Mouse (Mus musculus): Measurements from ENCODE around the gene Mapt. TPM values are rescaled to one million over a fixed set of nuclear protein-coding genes. Genes with fewer than 3 reads are reported as not detected.

Gene Mapt
- total and polyA plus RNA-seq, 3 experiments, result 0.21 to 1.7 (median 0.64) TPM

GRCm38 (mm10) chr11:104278222-104278621, 47.0 kb downstream of the Mapt start:
- TF ChIP-seq SIN3A (IDR thresholded peaks at IDR 0.05; ENCODE audit: low read length) (no peak), ZC3H11A (IDR thresholded peaks at IDR 0.05; ENCODE audit: low read depth, low read length) (no peak), GABPA (IDR thresholded peaks at IDR 0.05; ENCODE audit: insufficient replicate concordance, low read depth, low read length) (no peak), NRF1 (IDR thresholded peaks at IDR 0.05; ENCODE audit: low read depth, low read length) (peak; percentile 19; the same call in 1 of the 2 replicates), SMC3 (IDR thresholded peaks at IDR 0.05; ENCODE audit: low read depth, low read length) (peak; percentile 59), TBP (conservative IDR thresholded peaks at IDR 0.05; ENCODE audit: low read depth, low read length) (no peak), ELF1 (IDR thresholded peaks at IDR 0.05; ENCODE audit: low read depth, low read length) (peak; percentile 56), JUND (conservative IDR thresholded peaks at IDR 0.05; ENCODE audit: low read depth, low read length) (no peak; the same call in 1 of the 2 replicates), UBTF (IDR thresholded peaks at IDR 0.05; ENCODE audit: low read depth, low read length) (peak; percentile 37; the same call in 1 of the 2 replicates), POLR2A (IDR thresholded peaks at IDR 0.05; ENCODE audit: low read depth, low read length) (0 out of 2 replicates have a peak, but pooled peaks have one; percentile 32), TCF12 (IDR thresholded peaks at IDR 0.05; ENCODE audit: low read depth, low read length) (peak; percentile 58; the same call in 1 of the 2 replicates), CHD2 (IDR thresholded peaks at IDR 0.05; ENCODE audit: low read length) (no peak), MXI1 (IDR thresholded peaks at IDR 0.05; ENCODE audit: low read depth, low read length) (no peak), ZKSCAN1 (IDR thresholded peaks at IDR 0.05; ENCODE audit: borderline replicate concordance, low read depth, low read length) (no peak), USF1 (IDR thresholded peaks at IDR 0.05; ENCODE audit: low read depth, low read length) (no peak), ZMIZ1 (IDR thresholded peaks at IDR 0.05; ENCODE audit: low read depth, low read length) (no peak), MAX (IDR thresholded peaks at IDR 0.05; ENCODE audit: low read length) (no peak), HCFC1 (IDR thresholded peaks at IDR 0.05; ENCODE audit: low read depth, low read length) (peak; percentile 40; the same call in 1 of the 2 replicates), CTCF (conservative IDR thresholded peaks at IDR 0.05 in 1 of 2, IDR thresholded peaks at IDR 0.05 in 1 of 2; ENCODE audit: low read depth in 2 of 2, low read length in 2 of 2) (peak; percentile 41 to 91; a peak in 2 of 4 replicates), KAT2A (IDR thresholded peaks at IDR 0.05; ENCODE audit: insufficient replicate concordance, low read length) (no peak), POLR2AphosphoS2 (IDR thresholded peaks at IDR 0.05; ENCODE audit: low read depth, low read length) (no peak), CHD1 (IDR thresholded peaks at IDR 0.05; ENCODE audit: low read depth, low read length) (no peak), ETS1 (conservative IDR thresholded peaks at IDR 0.05; ENCODE audit: low read depth, low read length) (no peak), RAD21 (IDR thresholded peaks at IDR 0.05; ENCODE audit: low read depth, low read length) (peak; percentile 66), MEF2A (IDR thresholded peaks at IDR 0.05; ENCODE audit: borderline replicate concordance, low read depth, low read length) (0 out of 2 replicates have a peak, but pooled peaks have one; percentile 34), BHLHE40 (IDR thresholded peaks at IDR 0.05; ENCODE audit: low read depth, low read length) (no peak), MAZ (IDR thresholded peaks at IDR 0.05; ENCODE audit: low read depth, low read length) (peak; percentile 76), IRF4 (IDR thresholded peaks at IDR 0.05; ENCODE audit: low read depth, low read length) (peak; percentile 34; the same call in 1 of the 2 replicates), E2F4 (IDR thresholded peaks at IDR 0.05; ENCODE audit: insufficient replicate concordance, low read depth, low read length) (no peak), MAFK (IDR thresholded peaks at IDR 0.05; ENCODE audit: insufficient replicate concordance, low read length) (peak; percentile 89), ZNF384 (IDR thresholded peaks at IDR 0.05; ENCODE audit: low read depth, low read length) (no peak)
- Histone ChIP-seq H3K4me2 (ENCODE audit: insufficient read depth, low read depth, poor library complexity, severe bottlenecking) (no peak overlapping the region; the same call in 1 of the 2 replicates), H3K9me3 (replicated peaks; ENCODE audit: low read length) (no peaks in the 10 kb centered on the region), H3K79me2 (replicated peaks; ENCODE audit: control insufficient read depth, extremely low read depth, insufficient read depth, poor library complexity, severe bottlenecking) (no peaks in the 10 kb centered on the region), H3K27ac (ENCODE audit: insufficient read depth, low read depth) (no peak overlapping the region), H3K9ac (ENCODE audit: insufficient read depth, low read depth) (no peak overlapping the region), H3K36me3 (replicated peaks in 1 of 2; ENCODE audit: control insufficient read depth in 1 of 2, insufficient read depth in 1 of 2, low read length in 1 of 2) (no peaks in the 10 kb centered on the region), H3K27me3 (replicated peaks) (peaks cover 30% of the 10 kb centered on the region), H3K4me3 (replicated peaks in 1 of 3; ENCODE audit: low read depth in 2 of 3, low read length in 2 of 3, poor library complexity in 1 of 3) (no peak overlapping the region), H3K4me1 (ENCODE audit: control insufficient read depth in 1 of 2, insufficient read depth in 2 of 2) (peaks cover 0 to 16% of the 10 kb centered on the region in 2 experiments; a peak in 2 of 4 replicates)
- in situ Hi-C loops (cut with MboI; ENCODE audit: low pct_ligation_motif_present, low pct_unique_long_range_greater_than_20kb, low sequenced_read_pairs) (no loop called here), dilution Hi-C loops (cut with MboI; ENCODE audit: extremely low pct_ligation_motif_present, extremely low pct_unique_long_range_greater_than_20kb, low sequenced_read_pairs) (no loop called here)
- DNase-seq (ENCODE audit: extremely low read depth), result peak; percentile 81

All from CH12.LX (cell line).